Mouse (Mus musculus) thymus, adult 2 months (tissue): ENCODE results near the gene Atg13.

Experiments used
- CTCF ChIP-seq: fragments of 200-500 bp; IDR thresholded peaks from 2 replicates; pipeline ENCODE4 v1.5.1; 2012; ENCODE audit warnings: mild to moderate bottlenecking, control low read depth, low read length, moderate library complexity, borderline replicate concordance; ENCODE audit not compliant: control insufficient read depth, poor library complexity, insufficient read depth; ENCODE audit errors: extremely low read depth
- POLR2A ChIP-seq: fragments of 200-500 bp; IDR thresholded peaks from 2 replicates; pipeline ENCODE4 v1.6.1; 2012; ENCODE audit warnings: mild to moderate bottlenecking, low read length, control low read depth, moderate library complexity; ENCODE audit not compliant: control insufficient read depth, poor library complexity, insufficient read depth; ENCODE audit errors: extremely low read depth

GRCm38 (mm10) chr2:91696225-91696590, 14.2 kb downstream of the Atg13 start:
- TF ChIP-seq CTCF, result no peak
- TF ChIP-seq POLR2A, result no peak
